Mouse (Mus musculus) ES-E14 (cell line): ENCODE measurements at regions not wholly inside any gene's neighbourhood (a gene's known extent, or its start where the extent isn't known, plus 50 kb on each side); places are given as distances from the start of the nearest gene placed in this dataset.

Experiments
- DNase-seq: peaks from one replicate; pipeline ENCODE4 v3.0.0-alpha.2; 2013; ENCODE audit warnings: low read depth, low spot score
- H3K27ac ChIP-seq: 2 replicates; pipeline ENCODE4 v1.5.1; 2012; ENCODE audit warnings: low read depth, mild to moderate bottlenecking, low read length, moderate library complexity, mixed read lengths; ENCODE audit not compliant: poor library complexity, insufficient read depth, severe bottlenecking
- H3K36me3 ChIP-seq: 2 replicates; pipeline ENCODE4 v1.6.1; 2012; ENCODE audit warnings: mild to moderate bottlenecking, low read length, moderate library complexity, mixed read lengths; ENCODE audit not compliant: control insufficient read depth, poor library complexity, insufficient read depth, severe bottlenecking
- H3K4me1 ChIP-seq, 2 experiments: fragments of 150-350 bp in 1 of 2; sonication (generic) in 1 of 2; 2 replicates each; pipeline ENCODE4 v1.6.1; 2012; ENCODE audit warnings: low read length in 2 of 2, mild to moderate bottlenecking in 1 of 2, mixed read lengths in 1 of 2; ENCODE audit not compliant: control insufficient read depth in 2 of 2, insufficient read depth in 2 of 2, poor library complexity in 1 of 2
- H3K4me3 ChIP-seq, 2 experiments: fragments of 150-350 bp in 1 of 2; sonication (generic) in 1 of 2; 2 replicates each; pipeline ENCODE4 v1.5.1; 2012; ENCODE audit warnings: low read length in 2 of 2, low read depth in 1 of 2, mild to moderate bottlenecking in 1 of 2, mixed read lengths in 1 of 2; ENCODE audit not compliant: insufficient read depth in 1 of 2, poor library complexity in 1 of 2, severe bottlenecking in 1 of 2
- H3K9ac ChIP-seq: 2 replicates; pipeline ENCODE4 v1.6.1; 2012; ENCODE audit warnings: low read depth, mild to moderate bottlenecking, low read length, mixed read lengths; ENCODE audit not compliant: poor library complexity, insufficient read depth, severe bottlenecking
- H3K9me3 ChIP-seq: fragments of 150-350 bp; sonication (generic); 2 replicates; pipeline ENCODE4 v1.6.1; 2012; ENCODE audit warnings: low read depth, mild to moderate bottlenecking, low read length; ENCODE audit not compliant: control insufficient read depth, insufficient read depth
- CHD2 ChIP-seq: IDR thresholded peaks from 2 replicates; pipeline ENCODE4 v1.6.1; 2014; ENCODE audit warnings: mild to moderate bottlenecking, low read depth, low read length, inconsistent platforms
- HCFC1 ChIP-seq: IDR thresholded peaks from 2 replicates; pipeline ENCODE4 v1.6.1; 2012; ENCODE audit warnings: low read length, inconsistent platforms, borderline replicate concordance; ENCODE audit not compliant: insufficient read depth
- MAFK ChIP-seq: IDR thresholded peaks from 2 replicates; pipeline ENCODE4 v1.6.1; 2014; ENCODE audit warnings: mild to moderate bottlenecking, low read depth, low read length, inconsistent platforms; ENCODE audit not compliant: insufficient read depth
- ZC3H11A ChIP-seq: IDR thresholded peaks from 2 replicates; pipeline ENCODE4 v1.6.1; 2012; ENCODE audit warnings: low read depth, mild to moderate bottlenecking, inconsistent platforms, low read length, borderline replicate concordance
- ZNF384 ChIP-seq: IDR thresholded peaks from 2 replicates; pipeline ENCODE4 v1.6.1; 2012; ENCODE audit warnings: low read depth, low read length, inconsistent platforms
- in situ Hi-C, 2 experiments: fragments of 600-800 bp; cut with MboI; formaldehyde crosslinking; loops; one replicate each; pipeline ENCODE4 v1.15.1; 2025; ENCODE audit warnings: low sequenced_read_pairs in 2 of 2, inconsistent platforms in 1 of 2; ENCODE audit not compliant: unreplicated experiment in 2 of 2

- no peak overlapping the region for H3K4me3 ChIP-seq
- TF ChIP-seq MAFK (no peak), HCFC1 (no peak), ZC3H11A (no peak), ZNF384 (no peak), CHD2 (no peak)
- H3K4me1 ChIP-seq, result peaks cover 3 to 21% of the 10 kb centered on the region in 2 experiments; a peak in 3 of 4 replicates
- H3K27ac ChIP-seq, result no peak overlapping the region
- in situ Hi-C loops, result no loop called here
- H3K9me3 ChIP-seq, result no peaks in the 10 kb centered on the region
- no peaks in the 10 kb centered on the region for H3K36me3 ChIP-seq
- no peak overlapping the region for H3K9ac ChIP-seq
- no peak for DNase-seq
Measured at GRCm38 (mm10) chr9:120737956-120738355, 166.7 kb downstream of the Rpl14 start.

GRCm38 (mm10) chr9:120739199-120739952 is 168.1 kb downstream of the Rpl14 start:
- Histone ChIP-seq H3K4me1 (peaks cover 2 to 7% of the 10 kb centered on the region in 2 experiments; a peak in 3 of 4 replicates), H3K4me3 (no peak overlapping the region), H3K9me3 (no peaks in the 10 kb centered on the region), H3K27ac (no peak overlapping the region), H3K9ac (no peak overlapping the region), H3K36me3 (no peaks in the 10 kb centered on the region)
- no peak for DNase-seq
- in situ Hi-C loops, result no loop called here
- TF ChIP-seq CHD2, result no peak
- no peak for TF ChIP-seq MAFK
- no peak for TF ChIP-seq HCFC1
- no peak for TF ChIP-seq ZNF384
- no peak for TF ChIP-seq ZC3H11A

GRCm38 (mm10) chr9:120739953-120740524 is 168.8 kb downstream of the Rpl14 start:
- Histone ChIP-seq H3K27ac (no peak overlapping the region), H3K9me3 (no peaks in the 10 kb centered on the region), H3K9ac (no peak overlapping the region), H3K36me3 (no peaks in the 10 kb centered on the region), H3K4me3 (no peak overlapping the region), H3K4me1 (peaks cover 0 to 7% of the 10 kb centered on the region in 2 experiments; a peak in 2 of 4 replicates)
- TF ChIP-seq ZC3H11A (no peak), MAFK (no peak), ZNF384 (no peak), CHD2 (no peak), HCFC1 (no peak)
- in situ Hi-C loops, result no loop called here
- no peak for DNase-seq

DNA sequence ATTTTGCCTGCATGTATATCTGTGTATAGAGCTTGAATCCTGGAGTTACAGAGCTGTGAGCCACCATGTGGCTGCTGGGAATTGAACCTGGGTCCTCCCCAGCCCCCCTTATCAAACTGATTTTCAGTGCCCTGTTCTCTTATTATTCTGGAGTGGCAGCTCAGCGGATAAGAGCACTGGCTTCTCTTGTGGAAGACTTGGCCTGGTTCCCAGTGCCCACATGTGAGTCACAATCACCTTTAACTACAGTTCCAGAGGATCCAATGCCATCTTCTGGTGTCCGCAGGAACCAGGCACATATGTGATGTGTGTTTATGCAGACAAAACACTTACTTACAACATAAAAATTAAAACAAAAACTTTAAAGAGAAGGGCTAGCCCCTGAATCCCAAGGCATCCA is 170.3 kb downstream of the Rpl14 start:
- H3K36me3 ChIP-seq, result no peaks in the 10 kb centered on the region
- no peak for DNase-seq
- no peak overlapping the region for H3K9ac ChIP-seq
- no peak for TF ChIP-seq ZC3H11A
- TF ChIP-seq MAFK, result no peak
- no peak for TF ChIP-seq ZNF384
- TF ChIP-seq CHD2, result no peak
- TF ChIP-seq HCFC1, result no peak
- no peak overlapping the region for H3K27ac ChIP-seq
- H3K4me3 ChIP-seq, result no peak overlapping the region
- no peaks in the 10 kb centered on the region for H3K9me3 ChIP-seq
- H3K4me1 ChIP-seq, result peaks cover 0 to 10% of the 10 kb centered on the region in 2 experiments; a peak in 2 of 4 replicates
- in situ Hi-C loops, result no loop called here
